Mouse (Mus musculus) embryonic facial prominence, embryonic 14.5 days (tissue): ENCODE measurements around the gene Zfp119b. TPM values are rescaled to one million over a fixed set of nuclear protein-coding genes. Genes with fewer than 3 reads are reported as not detected.

ENCODE experiments used
- ATAC-seq: fragments of 200-750 bp; cut with Nextera tagmentation; 2 replicates; pipeline ENCODE4 v1.8.0; 2017; ENCODE audit warnings: low read depth, moderate number of reproducible peaks, moderate TSS enrichment
- DNase-seq: peaks from one replicate; pipeline ENCODE4 v3.0.0-alpha.2; 2015; ENCODE audit warnings: low spot score
- H3K27ac ChIP-seq: fragments of 300-500 bp; sonication (generic); replicated peaks from 2 replicates; pipeline ENCODE4 v1.5.1; 2014; ENCODE audit warnings: low read depth, mild to moderate bottlenecking, low read length, moderate library complexity
- H3K27me3 ChIP-seq: fragments of 300-500 bp; sonication (generic); replicated peaks from 2 replicates; pipeline ENCODE4 v1.6.1; 2014; ENCODE audit warnings: low read length; ENCODE audit not compliant: control insufficient read depth, insufficient read depth
- H3K36me3 ChIP-seq: fragments of 300-500 bp; sonication (generic); 2 replicates; pipeline ENCODE4 v1.6.1; 2014; ENCODE audit warnings: low read length, mixed read lengths; ENCODE audit not compliant: control insufficient read depth, insufficient read depth
- H3K4me1 ChIP-seq: fragments of 300-500 bp; sonication (generic); 2 replicates; pipeline ENCODE4 v1.6.1; 2014; ENCODE audit warnings: antibody characterized with exemption, low read length; ENCODE audit not compliant: control insufficient read depth, insufficient read depth
- H3K4me2 ChIP-seq: fragments of 300-500 bp; sonication (generic); 2 replicates; pipeline ENCODE4 v1.6.1; 2014; ENCODE audit warnings: low read depth, mild to moderate bottlenecking, low read length, moderate library complexity, mixed read lengths
- H3K4me3 ChIP-seq: fragments of 300-500 bp; sonication (generic); 2 replicates; pipeline ENCODE4 v1.5.1; 2014; ENCODE audit warnings: low read depth, mild to moderate bottlenecking, low read length
- H3K9ac ChIP-seq: fragments of 300-500 bp; sonication (generic); 2 replicates; pipeline ENCODE4 v1.6.1; 2014; ENCODE audit warnings: low read depth, mild to moderate bottlenecking, low read length, moderate library complexity, mixed read lengths
- H3K9me3 ChIP-seq: fragments of 300-500 bp; sonication (generic); 2 replicates; pipeline ENCODE4 v1.6.1; 2016; ENCODE audit warnings: low read length; ENCODE audit not compliant: control insufficient read depth
- WGBS: fragments of 180-500 bp; shearing (Covaris S2); extraction: QIAGEN DNeasy Blood & Tissue Kit; methylation state at CpG from one replicate; pipeline ENCODE4 v1.1.7; 2014; 5-methylcytosine and 5-hydroxymethylcytosine counted together
- polyA plus RNA-seq: library from polyadenylated mRNA; unstranded; fragments of >200 nt; fragmentation: Nextera tagmentation; extraction: Ambion mirVana; gene quantifications from 2 replicates; pipeline ENCODE4 v1.2.1, GENCODE M21; 2014

Gene Zfp119b
- polyA plus RNA-seq, result 6.0 and 7.3 TPM in 2 replicates

DNA sequence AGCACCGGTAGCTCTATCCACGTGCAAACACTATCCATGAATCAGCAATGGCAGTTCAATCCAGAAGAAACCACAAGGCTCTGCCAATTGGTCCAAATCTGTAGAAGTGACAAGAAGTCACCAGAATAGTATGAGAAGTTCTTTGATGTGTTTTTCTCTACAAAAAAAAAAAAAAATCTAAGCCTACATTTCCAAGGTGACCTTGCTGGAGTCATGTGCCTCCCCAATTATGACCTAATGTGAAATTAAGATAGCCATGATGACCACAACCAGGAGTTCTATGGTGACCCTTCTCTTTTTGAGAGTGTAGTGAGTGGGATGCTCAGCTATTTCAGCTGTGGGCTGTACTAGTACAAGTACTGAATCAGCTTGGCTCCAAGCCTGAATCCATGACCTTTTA lies at the start of gene Zfp119b:
TSS of gene Zfp119b (minus strand) at position 101 of the 400 bp plus-strand sequence.
- Histone ChIP-seq H3K27ac (no peak within 1 kb of the TSS), H3K4me1 (no peaks in the 10 kb centered on the region), H3K36me3 (no peaks in the 10 kb centered on the region), H3K4me3 (no peak within 1 kb of the TSS), H3K4me2 (no peak within 1 kb of the TSS), H3K27me3 (no peaks in the 10 kb centered on the region), H3K9me3 (no peaks in the 10 kb centered on the region), H3K9ac (no peak within 1 kb of the TSS)
- 83% methylated on average over 2 of the region's 2 CpGs for WGBS
- DNase-seq (no peak), ATAC-seq (no peak)

DNA sequence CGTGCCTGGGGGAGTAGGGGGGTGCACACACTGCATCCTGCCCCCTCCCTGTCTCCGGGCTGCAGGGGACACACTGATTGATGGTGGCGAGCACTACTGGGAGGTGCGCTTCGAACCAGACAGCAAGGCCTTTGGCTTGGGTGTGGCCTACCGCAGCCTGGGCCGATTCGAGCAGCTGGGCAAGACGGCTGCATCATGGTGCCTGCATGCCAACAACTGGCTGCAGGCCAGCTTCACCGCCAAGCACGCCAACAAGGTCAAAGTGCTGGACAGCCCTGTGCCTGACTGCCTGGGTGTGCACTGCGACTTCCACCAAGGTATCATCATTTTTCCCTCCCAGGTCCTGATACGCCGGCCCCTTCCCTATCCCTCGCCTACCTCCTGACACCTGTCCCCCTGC lies 46.7 kb upstream of the Zfp119b start:
- ATAC-seq, result no peak
- H3K36me3 ChIP-seq, result 0 out of 2 replicates have a peak, but pooled peaks cover 14% of the 10 kb centered on the region
- H3K27ac ChIP-seq, result no peak overlapping the region

DNA sequence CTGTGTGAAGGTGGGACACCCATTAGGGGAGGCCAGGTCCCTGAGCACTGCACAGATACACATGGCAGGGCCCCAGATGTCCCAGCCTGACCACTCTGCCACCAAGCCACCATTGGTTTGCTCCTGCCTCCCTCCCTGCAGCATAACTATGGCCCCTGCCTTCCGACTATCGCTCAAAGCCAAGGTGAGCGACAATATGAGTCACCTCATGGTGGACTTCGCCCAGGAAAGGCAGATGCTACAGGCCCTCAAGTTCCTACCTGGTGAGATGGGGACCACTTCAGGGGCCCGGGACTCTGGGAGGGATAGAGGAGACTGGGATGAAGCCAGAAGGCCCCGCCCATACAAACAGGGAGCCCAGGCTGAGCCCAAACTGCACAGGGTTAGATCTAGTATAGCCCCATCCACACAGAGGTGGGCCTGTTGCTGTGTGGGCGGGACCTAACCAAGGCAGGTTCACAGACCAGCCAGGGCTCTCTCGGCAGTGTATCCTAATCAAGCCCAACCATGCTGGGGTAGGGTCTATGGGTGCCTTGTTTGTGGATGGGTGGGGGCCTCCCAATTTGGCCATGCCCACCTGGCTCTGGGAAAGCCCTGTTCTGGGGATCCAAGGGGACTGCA lies 41.1 kb upstream of the Zfp119b start:
- Histone ChIP-seq H3K9me3 (no peaks in the 10 kb centered on the region), H3K36me3 (0 out of 2 replicates have a peak, but pooled peaks cover 6% of the 10 kb centered on the region), H3K9ac (no peak overlapping the region), H3K4me2 (no peak overlapping the region), H3K4me1 (no peaks in the 10 kb centered on the region), H3K27me3 (no peaks in the 10 kb centered on the region), H3K4me3 (no peak overlapping the region), H3K27ac (no peak overlapping the region)
- ATAC-seq (no peak), DNase-seq (no peak)
- 76% methylated on average over 7 of the region's 8 CpGs for WGBS

More for the DNA sequence above, 46.7 kb upstream of the Zfp119b start:
- H3K4me3 ChIP-seq, result no peak overlapping the region
- H3K4me1 ChIP-seq, result 0 out of 2 replicates have a peak, but pooled peaks cover 2% of the 10 kb centered on the region
- no peak for DNase-seq
- H3K4me2 ChIP-seq, result no peak overlapping the region
- H3K27me3 ChIP-seq, result no peaks in the 10 kb centered on the region; the same call in 1 of the 2 replicates
- no peak overlapping the region for H3K9ac ChIP-seq
- H3K9me3 ChIP-seq, result no peaks in the 10 kb centered on the region
- WGBS, result 88% methylated on average over 15 of the region's 15 CpGs

DNA sequence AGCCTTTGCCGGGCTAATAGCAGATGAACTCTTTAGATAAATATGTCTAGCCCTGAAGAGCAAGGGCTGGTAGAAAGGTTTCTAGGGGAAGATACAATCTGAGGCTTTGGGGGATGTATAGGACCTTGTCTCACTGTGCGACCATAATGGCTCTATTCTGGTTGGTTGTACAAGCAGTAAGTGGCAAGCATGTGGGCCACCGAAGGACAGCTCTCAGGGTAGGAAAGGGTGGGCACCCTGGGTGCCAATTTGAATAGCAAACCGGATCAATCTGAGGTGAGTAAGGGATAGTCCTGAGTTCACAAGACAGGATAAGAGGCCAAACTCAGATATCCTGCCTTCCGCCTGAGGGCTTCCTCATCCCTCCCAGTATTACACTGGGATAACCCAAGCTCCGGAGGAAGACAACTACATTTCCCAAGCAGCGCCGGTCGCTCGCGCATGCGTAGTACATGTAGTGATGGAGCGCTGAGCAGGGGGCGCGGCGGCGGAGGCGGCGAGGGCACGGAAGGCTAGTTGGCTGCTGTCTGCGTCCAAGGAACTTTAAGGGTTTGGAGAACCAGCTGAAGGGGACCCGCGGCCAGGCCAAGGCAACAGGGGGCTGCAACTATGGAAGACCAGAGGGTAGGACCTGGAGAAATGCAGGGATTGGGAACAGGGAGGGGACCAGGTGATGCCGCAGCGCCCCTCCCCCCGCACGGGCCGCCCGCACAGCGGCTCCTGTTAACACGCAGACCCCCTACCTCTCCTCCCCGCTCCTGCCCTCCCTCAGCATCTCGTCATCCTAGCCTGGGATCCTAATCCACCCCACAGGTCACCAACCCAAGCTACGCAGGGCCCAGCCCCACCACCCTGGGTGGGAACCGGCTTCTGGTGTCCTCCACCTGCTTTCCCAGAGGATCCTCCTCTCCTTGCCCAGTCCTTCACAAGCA lies 37.0 kb upstream of the Zfp119b start, which contains the start of gene Fsd1:
TSS of gene Fsd1 (plus strand) at position 480 of the 932 bp plus-strand sequence.
- 9% methylated on average over 31 of the region's 35 CpGs for WGBS
- peak; percentile 83 for DNase-seq
- H3K4me1 ChIP-seq, result no peaks in the 10 kb centered on the region
- no peaks in the 10 kb centered on the region for H3K27me3 ChIP-seq
- H3K27ac ChIP-seq, result no peak within 1 kb of the TSS
- H3K4me2 ChIP-seq, result peak within 1 kb of the TSS; percentile 68
- H3K36me3 ChIP-seq, result 0 out of 2 replicates have a peak, but pooled peaks cover 3% of the 10 kb centered on the region
- H3K9me3 ChIP-seq, result no peaks in the 10 kb centered on the region
- H3K4me3 ChIP-seq, result peak within 1 kb of the TSS; percentile 50
- peak within 1 kb of the TSS; percentile 60 for H3K9ac ChIP-seq
- peak; percentile 74 for ATAC-seq

DNA sequence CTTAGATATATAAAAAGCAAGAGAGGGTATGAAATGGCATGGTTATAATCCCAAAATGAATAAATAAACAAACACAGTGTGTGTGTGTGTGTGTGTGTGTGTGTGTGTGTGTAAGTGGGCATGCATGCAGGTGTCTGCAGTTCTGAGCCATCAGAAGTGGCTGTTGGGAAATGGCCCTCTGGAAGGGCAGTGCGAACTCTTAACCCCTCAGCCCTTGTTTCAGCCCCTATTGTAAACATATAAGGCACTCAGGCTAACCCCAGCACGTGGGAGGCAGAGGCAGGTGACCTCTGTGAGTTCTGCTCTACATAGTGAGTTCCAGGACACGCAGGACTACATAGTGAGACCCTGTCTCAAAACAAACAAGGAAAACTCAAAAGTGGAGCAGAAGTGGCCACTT lies 28.0 kb upstream of the Zfp119b start:
- WGBS, result 58% methylated on average over 3 of the region's 3 CpGs

DNA sequence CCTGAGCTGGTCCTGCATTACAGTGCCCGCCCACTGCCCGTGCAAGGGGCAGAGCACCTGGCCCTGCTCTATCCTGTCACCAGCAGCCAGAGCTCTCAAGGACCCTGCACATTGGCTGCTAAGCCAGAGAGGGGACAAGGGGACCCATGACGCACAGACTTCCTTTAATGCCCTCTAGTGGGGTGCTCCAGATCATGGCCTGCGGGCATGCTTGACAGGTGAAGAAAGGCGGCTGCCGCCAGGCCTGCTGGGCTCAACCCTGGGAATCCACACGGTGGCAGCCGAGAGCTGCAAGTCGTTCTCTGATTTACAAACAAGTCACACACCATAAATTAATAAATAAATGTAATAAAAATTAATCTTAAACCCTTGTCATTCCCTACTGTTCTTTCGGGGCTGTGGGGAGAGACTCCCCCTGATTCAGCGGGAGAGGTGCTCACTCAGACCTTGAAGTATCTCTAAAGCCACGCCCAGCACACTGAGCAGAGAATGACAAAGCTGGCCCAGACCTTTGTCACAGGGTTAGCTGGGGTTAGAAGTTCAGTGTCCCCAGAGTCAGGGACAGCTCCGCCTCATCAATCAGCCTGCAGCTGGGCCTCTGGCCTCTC lies 27.1 kb upstream of the Zfp119b start:
- H3K9ac ChIP-seq, result no peak overlapping the region
- no peak overlapping the region for H3K4me3 ChIP-seq
- 17% methylated on average over 13 of the region's 13 CpGs for WGBS
- 0 out of 2 replicates have a peak, but pooled peaks cover 2% of the 10 kb centered on the region for H3K27me3 ChIP-seq
- ATAC-seq (peak; percentile 70), DNase-seq (peak; percentile 81)
- H3K4me1 ChIP-seq, result no peaks in the 10 kb centered on the region
- no peak overlapping the region for H3K4me2 ChIP-seq
- H3K27ac ChIP-seq, result no peak overlapping the region
- H3K9me3 ChIP-seq, result no peaks in the 10 kb centered on the region
- peaks cover 5% of the 10 kb centered on the region; the same call in 1 of the 2 replicates for H3K36me3 ChIP-seq

More for the DNA sequence above, 28.0 kb upstream of the Zfp119b start:
- ATAC-seq (no peak), DNase-seq (no peak)
- Histone ChIP-seq H3K27ac (no peak overlapping the region), H3K27me3 (no peaks in the 10 kb centered on the region), H3K4me3 (no peak overlapping the region), H3K36me3 (peaks cover 5% of the 10 kb centered on the region; the same call in 1 of the 2 replicates), H3K9ac (no peak overlapping the region), H3K4me1 (no peaks in the 10 kb centered on the region), H3K4me2 (no peak overlapping the region), H3K9me3 (no peaks in the 10 kb centered on the region)

DNA sequence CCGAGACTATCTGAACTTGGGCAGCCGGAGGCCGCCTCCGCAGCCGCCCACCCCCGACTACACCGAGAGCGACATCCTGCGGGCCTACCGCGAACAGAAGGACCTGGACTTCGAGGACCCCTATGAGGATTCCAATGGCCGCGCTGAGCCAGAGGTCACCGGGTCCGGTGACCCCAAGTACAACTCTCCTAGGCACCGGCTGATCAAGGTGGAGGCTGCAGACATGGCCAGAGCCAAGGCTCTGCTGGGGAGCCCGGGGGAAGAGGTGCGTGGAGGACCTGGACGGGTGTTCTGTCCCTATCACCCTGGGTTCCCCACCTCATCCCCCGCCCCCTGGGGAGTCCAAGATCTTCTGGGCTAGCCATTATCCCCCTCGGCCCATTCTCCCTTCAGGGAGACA lies 22.2 kb upstream of the Zfp119b start:
- H3K9ac ChIP-seq, result peak overlapping the region; percentile 76; the same call in 1 of the 2 replicates
- 19% methylated on average over 19 of the region's 22 CpGs for WGBS
- peaks cover 23% of the 10 kb centered on the region for H3K36me3 ChIP-seq

More for the DNA sequence above, 22.2 kb upstream of the Zfp119b start:
- Histone ChIP-seq H3K4me1 (peaks cover 12% of the 10 kb centered on the region), H3K27ac (no peak overlapping the region), H3K4me3 (peak overlapping the region; percentile 50), H3K9me3 (no peaks in the 10 kb centered on the region), H3K27me3 (peaks cover 10% of the 10 kb centered on the region; the same call in 1 of the 2 replicates), H3K4me2 (peak overlapping the region; percentile 74)
- DNase-seq (no peak), ATAC-seq (no peak)
